Mouse (Mus musculus): ENCODE data around the gene Olfr424. TPM values are rescaled to one million over a fixed set of nuclear protein-coding genes. Genes with fewer than 3 reads are reported as not detected.

Olfr424 gene
- not detected in 2 replicates for polyA plus RNA-seq (2012; ENCODE audit: low replicate concordance)

DNA sequence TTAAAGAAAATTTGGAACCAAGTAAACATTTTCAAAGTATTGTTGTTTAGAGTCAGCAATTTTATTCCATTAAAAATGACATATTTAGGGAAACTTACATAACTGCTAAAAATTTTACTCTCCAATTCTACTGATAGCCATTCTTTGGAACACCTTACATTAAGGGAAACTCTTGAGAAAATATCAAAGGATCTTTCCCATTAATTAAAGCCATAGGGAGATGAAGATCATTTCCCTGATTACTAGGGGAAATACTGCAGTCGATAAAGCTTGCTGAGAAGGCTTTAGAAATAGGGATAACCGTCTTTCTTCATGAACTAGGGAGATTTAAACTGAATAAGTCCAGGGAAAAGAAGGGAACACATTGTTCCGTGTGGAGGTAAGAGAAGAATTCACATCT is at the start of gene Olfr424:
TSS of gene Olfr424 (plus strand) at position 301 of the 400 bp plus-strand sequence.

DNA sequence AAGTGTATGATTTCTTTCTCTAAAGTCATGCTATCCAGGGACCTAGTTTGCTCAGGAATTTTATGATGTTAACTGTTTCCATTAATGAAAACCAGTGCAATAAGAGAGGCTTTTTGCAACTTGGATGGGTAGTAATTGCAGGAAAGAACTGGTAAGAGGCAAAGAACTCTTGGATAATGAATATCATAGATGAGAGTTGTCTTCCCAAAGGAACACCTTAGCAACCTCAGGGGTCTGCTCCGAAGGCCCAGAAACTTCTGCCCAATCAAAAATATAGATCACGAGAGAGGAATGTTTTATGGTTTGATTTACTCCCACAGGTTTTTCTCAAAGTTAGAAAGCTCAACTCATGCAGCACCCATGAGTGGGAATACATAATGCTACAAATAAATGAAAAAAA is 47.3 kb upstream of the Olfr424 start, which contains the start of gene Olfr429:
TSS of gene Olfr429 (plus strand) at position 301 of the 400 bp plus-strand sequence.

DNA sequence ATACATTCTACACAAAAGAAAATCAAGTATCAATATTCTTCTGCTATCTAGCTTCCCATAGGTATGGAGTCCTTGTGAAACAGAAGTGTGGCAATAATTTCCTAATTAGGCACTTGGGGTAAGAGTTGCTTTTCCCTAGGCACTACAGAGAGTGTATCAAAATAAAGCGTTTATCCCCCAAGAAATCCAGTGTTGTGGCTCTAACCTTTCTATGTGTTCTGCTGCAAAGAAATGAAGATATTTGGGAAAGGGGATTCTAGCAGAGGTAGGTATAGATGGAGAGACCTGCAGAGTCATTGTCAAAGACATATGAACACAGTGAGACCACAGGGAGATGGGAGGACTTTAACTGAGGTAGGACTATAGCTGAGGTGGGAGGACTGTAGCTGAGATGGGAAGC is 34.7 kb upstream of the Olfr424 start, which contains the start of gene Olfr427:
TSS of gene Olfr427 (plus strand) at position 301 of the 400 bp plus-strand sequence.

DNA sequence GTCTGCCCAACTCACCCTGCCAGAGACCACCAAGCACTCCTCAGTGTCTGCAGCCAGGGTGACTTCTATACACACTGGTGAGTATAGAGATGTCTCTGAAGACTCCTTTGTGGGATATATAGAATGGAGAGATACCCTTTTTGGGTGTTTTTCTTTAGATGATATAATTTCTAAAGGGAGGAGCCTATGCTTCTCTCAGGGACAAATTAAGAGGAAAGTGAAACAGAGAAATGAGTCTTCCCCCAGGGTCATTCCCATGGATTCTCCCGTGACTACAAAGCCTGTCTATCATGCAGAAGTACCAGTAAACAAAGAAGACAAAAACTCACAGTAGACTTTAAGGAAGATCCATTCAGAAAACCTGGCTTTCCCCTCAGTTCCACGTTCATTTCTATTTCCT is 10.3 kb upstream of the Olfr424 start, which contains the start of gene Olfr231:
TSS of gene Olfr231 (minus strand) at position 101 of the 400 bp plus-strand sequence.

DNA sequence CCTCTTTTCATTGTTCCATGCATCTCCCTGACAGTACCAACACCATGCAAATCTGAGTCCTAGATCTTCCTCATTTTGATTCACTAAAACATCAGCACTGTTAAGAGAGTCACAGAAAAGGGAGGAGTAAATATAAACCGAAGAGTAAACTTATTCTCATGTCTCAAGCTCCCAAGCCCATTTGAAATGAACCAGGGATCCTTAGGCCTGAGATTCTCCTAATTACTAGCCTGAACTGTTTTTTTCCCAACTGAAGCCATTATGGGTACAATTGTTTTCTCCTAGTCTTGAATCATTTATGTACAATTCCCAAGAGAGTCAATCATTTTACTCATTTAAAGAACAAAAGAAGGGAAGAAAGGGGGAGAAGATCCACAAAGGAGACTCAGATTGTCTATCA is 24.0 kb downstream of the Olfr424 start, which contains the start of gene Olfr420:
TSS of gene Olfr420 (plus strand) at position 301 of the 400 bp plus-strand sequence.

DNA sequence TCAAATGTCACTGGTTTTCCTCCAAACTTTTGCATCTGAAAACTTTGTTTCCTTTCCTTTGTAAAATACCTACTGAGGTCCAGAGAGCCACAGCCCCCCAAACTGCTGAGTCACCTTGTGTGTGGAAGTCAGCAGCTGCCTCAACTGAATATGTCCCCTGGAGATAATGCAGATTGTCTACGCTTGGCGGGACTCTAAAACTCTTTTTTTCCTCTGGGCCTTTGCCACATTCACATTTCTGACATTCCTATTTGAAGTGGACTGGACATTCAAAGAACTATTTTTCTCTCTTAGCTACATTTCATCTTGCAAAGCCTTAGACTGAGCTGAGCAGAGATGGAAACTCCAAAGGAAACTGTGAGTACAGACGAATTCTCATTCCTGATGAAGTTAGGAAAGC is 41.3 kb downstream of the Olfr424 start, which contains the start of gene Spta1:
TSS of gene Spta1 (plus strand) at position 172 of the 400 bp plus-strand sequence.

Other genes starting within 250 kb of the Olfr424 start
- gene Ifi211, start 218.5 kb upstream of the Olfr424 start, polyA plus RNA-seq (2012; ENCODE audit: low replicate concordance), result 0.09 and 0.46 TPM in 2 replicates
- gene Mndal, start 189.0 kb upstream of the Olfr424 start, polyA plus RNA-seq (2012; ENCODE audit: low replicate concordance), result 3.8 and 4.7 TPM in 2 replicates
- 1.6 and 2.6 TPM in 2 replicates for gene Ifi203, start 188.8 kb upstream of the Olfr424 start, polyA plus RNA-seq (2012; ENCODE audit: low replicate concordance)
- 0.20 TPM in 1 of 2 replicates, not detected in the other for gene Ifi202b, start 148.8 kb upstream of the Olfr424 start, polyA plus RNA-seq (2012; ENCODE audit: low replicate concordance)
- gene Ifi205, start 99.7 kb upstream of the Olfr424 start, polyA plus RNA-seq (2012; ENCODE audit: low replicate concordance), result 0.18 TPM in 1 of 2 replicates, not detected in the other
- not detected in 2 replicates for gene Olfr433, start 90.8 kb upstream of the Olfr424 start, polyA plus RNA-seq (2012; ENCODE audit: low replicate concordance)
- gene Olfr432, start 82.3 kb upstream of the Olfr424 start, polyA plus RNA-seq (2012; ENCODE audit: low replicate concordance), result 0.03 TPM in 1 of 2 replicates, not detected in the other
- gene Olfr430, start 64.9 kb upstream of the Olfr424 start, polyA plus RNA-seq (2012; ENCODE audit: low replicate concordance), result not detected in 2 replicates
- not detected in 2 replicates for gene Olfr429, start 47.2 kb upstream of the Olfr424 start, polyA plus RNA-seq (2012; ENCODE audit: low replicate concordance)
- not detected in 2 replicates for gene Olfr427, start 34.6 kb upstream of the Olfr424 start, polyA plus RNA-seq (2012; ENCODE audit: low replicate concordance)
- gene Olfr231, start 10.4 kb upstream of the Olfr424 start, polyA plus RNA-seq (2012; ENCODE audit: low replicate concordance), result not detected in 2 replicates
- not detected in 2 replicates for gene Olfr420, start 24.1 kb downstream of the Olfr424 start, polyA plus RNA-seq (2012; ENCODE audit: low replicate concordance)
- gene Spta1, start 41.3 kb downstream of the Olfr424 start, polyA plus RNA-seq (2012; ENCODE audit: low replicate concordance), result 2.4 and 6.0 TPM in 2 replicates
- not detected in 2 replicates for gene Olfr419, start 120.5 kb downstream of the Olfr424 start, polyA plus RNA-seq (2012; ENCODE audit: low replicate concordance)
- not detected in 2 replicates for gene Mptx1, start 199.0 kb downstream of the Olfr424 start, polyA plus RNA-seq (2012; ENCODE audit: low replicate concordance)
- gene Olfr417, start 233.6 kb downstream of the Olfr424 start, polyA plus RNA-seq (2012; ENCODE audit: low replicate concordance), result not detected in 2 replicates

Data from leukemia stem cell, adult 10-12 weeks (primary cell).